Mouse (Mus musculus): ENCODE measurements around the gene Sacm1l. TPM values are rescaled to one million over a fixed set of nuclear protein-coding genes. Genes with fewer than 3 reads are reported as not detected.

Sacm1l gene
- polyA plus RNA-seq, 1 experiment, result 8.1 TPM

DNA sequence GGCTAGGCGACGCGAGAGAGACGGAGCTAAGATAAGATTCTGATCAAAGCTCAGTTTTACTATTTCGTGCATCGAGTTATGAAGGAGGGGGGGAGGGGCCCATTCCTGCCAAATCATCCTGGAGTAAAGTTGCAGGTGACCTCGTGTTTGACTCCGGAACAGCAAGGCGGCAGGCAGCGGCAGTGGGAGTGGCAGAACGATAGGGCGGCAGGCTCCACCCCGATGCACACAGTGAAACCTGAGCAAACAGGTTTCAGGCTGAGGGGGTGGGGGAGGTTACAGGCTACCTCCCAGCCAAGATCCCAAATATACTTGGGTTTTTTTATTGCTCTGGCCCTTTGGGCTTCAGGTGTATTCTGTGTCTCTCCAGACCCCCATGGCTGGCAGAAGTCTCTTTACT lies 32.9 kb upstream of the Sacm1l start:
- 93% methylated on average over 13 of the region's 13 CpGs for WGBS
- Histone ChIP-seq H3K4me1 (replicated peaks; ENCODE audit: control insufficient read depth, insufficient read depth, low read length) (peaks cover 12% of the 10 kb centered on the region), H3K27ac (ENCODE audit: control insufficient read depth, insufficient read depth, low read length) (no peak overlapping the region), H3K36me3 (ENCODE audit: control insufficient read depth, insufficient read depth, low read length) (0 out of 2 replicates have a peak, but pooled peaks cover 3% of the 10 kb centered on the region), H3K27me3 (ENCODE audit: control insufficient read depth, insufficient read depth, low read length) (no peaks in the 10 kb centered on the region), H3K4me3 (ENCODE audit: control insufficient read depth, insufficient read depth, low read length) (no peak overlapping the region)
- DNase-seq, result no peak
- TF ChIP-seq CTCF (IDR thresholded peaks at IDR 0.05; ENCODE audit: borderline replicate concordance, control insufficient read depth, extremely low read depth, insufficient read depth, low read length, poor library complexity) (no peak), POLR2A (IDR thresholded peaks at IDR 0.05; ENCODE audit: control insufficient read depth, extremely low read depth, insufficient read depth, low read length, poor library complexity) (no peak)

DNA sequence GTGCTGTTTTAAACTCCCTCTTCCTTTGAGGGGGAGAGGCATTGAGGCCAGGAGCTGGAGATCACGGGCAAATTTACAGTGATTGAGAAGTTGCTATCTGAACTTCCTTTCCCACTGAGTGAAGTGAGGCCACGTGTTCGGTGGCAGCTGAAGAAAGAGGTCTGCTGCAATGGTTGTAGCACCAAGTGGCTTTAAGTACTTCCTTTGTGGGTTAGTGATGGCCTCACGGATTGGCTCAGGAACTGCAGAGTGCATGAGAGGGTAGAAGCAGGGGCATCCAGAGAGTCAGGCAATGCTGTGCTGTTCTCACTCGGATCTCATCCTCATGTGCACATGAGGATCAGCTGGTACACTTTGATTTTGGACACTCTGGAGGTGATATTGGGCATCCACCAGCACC lies 31.7 kb upstream of the Sacm1l start:
- WGBS, result 6% methylated on average over 5 of the region's 5 CpGs

GRCm38 (mm10) chr9:123500480-123500879 lies 29.1 kb upstream of the Sacm1l start:
- no peak for DNase-seq
- H3K4me1 ChIP-seq (replicated peaks; ENCODE audit: control insufficient read depth, insufficient read depth, low read length), result peaks cover 6% of the 10 kb centered on the region
- peaks cover 18% of the 10 kb centered on the region for H3K36me3 ChIP-seq (ENCODE audit: control insufficient read depth, insufficient read depth, low read length)
- WGBS, result 89% methylated on average over 4 of the region's 4 CpGs
- H3K27me3 ChIP-seq (ENCODE audit: control insufficient read depth, insufficient read depth, low read length), result no peaks in the 10 kb centered on the region
- TF ChIP-seq CTCF (IDR thresholded peaks at IDR 0.05; ENCODE audit: borderline replicate concordance, control insufficient read depth, extremely low read depth, insufficient read depth, low read length, poor library complexity) (no peak), POLR2A (IDR thresholded peaks at IDR 0.05; ENCODE audit: control insufficient read depth, extremely low read depth, insufficient read depth, low read length, poor library complexity) (no peak)
- no peak overlapping the region for H3K4me3 ChIP-seq (ENCODE audit: control insufficient read depth, insufficient read depth, low read length)
- H3K27ac ChIP-seq (ENCODE audit: control insufficient read depth, insufficient read depth, low read length), result no peak overlapping the region

More for the DNA sequence above, 31.7 kb upstream of the Sacm1l start:
- no peak overlapping the region for H3K4me3 ChIP-seq (ENCODE audit: control insufficient read depth, insufficient read depth, low read length)
- H3K27me3 ChIP-seq (ENCODE audit: control insufficient read depth, insufficient read depth, low read length), result no peaks in the 10 kb centered on the region
- peak; percentile 24 for DNase-seq
- H3K36me3 ChIP-seq (ENCODE audit: control insufficient read depth, insufficient read depth, low read length), result peaks cover 10% of the 10 kb centered on the region
- H3K4me1 ChIP-seq (replicated peaks; ENCODE audit: control insufficient read depth, insufficient read depth, low read length), result peaks cover 6% of the 10 kb centered on the region
- no peak overlapping the region for H3K27ac ChIP-seq (ENCODE audit: control insufficient read depth, insufficient read depth, low read length)
- TF ChIP-seq POLR2A (IDR thresholded peaks at IDR 0.05; ENCODE audit: control insufficient read depth, extremely low read depth, insufficient read depth, low read length, poor library complexity), result no peak
- TF ChIP-seq CTCF (IDR thresholded peaks at IDR 0.05; ENCODE audit: borderline replicate concordance, control insufficient read depth, extremely low read depth, insufficient read depth, low read length, poor library complexity), result no peak

- no peak for TF ChIP-seq POLR2A (IDR thresholded peaks at IDR 0.05; ENCODE audit: control insufficient read depth, extremely low read depth, insufficient read depth, low read length, poor library complexity)
- TF ChIP-seq CTCF (IDR thresholded peaks at IDR 0.05; ENCODE audit: borderline replicate concordance, control insufficient read depth, extremely low read depth, insufficient read depth, low read length, poor library complexity), result no peak
- WGBS, result 89% methylated on average over 5 of the region's 5 CpGs
- H3K27ac ChIP-seq (ENCODE audit: control insufficient read depth, insufficient read depth, low read length), result no peak overlapping the region
- no peak for DNase-seq
- H3K36me3 ChIP-seq (ENCODE audit: control insufficient read depth, insufficient read depth, low read length), result peaks cover 18% of the 10 kb centered on the region
- no peaks in the 10 kb centered on the region for H3K4me1 ChIP-seq (replicated peaks; ENCODE audit: control insufficient read depth, insufficient read depth, low read length)
- no peak overlapping the region for H3K4me3 ChIP-seq (ENCODE audit: control insufficient read depth, insufficient read depth, low read length)
- no peaks in the 10 kb centered on the region for H3K27me3 ChIP-seq (ENCODE audit: control insufficient read depth, insufficient read depth, low read length)
These were observed 26.3 kb upstream of the Sacm1l start for GRCm38 (mm10) chr9:123503171-123503834.

DNA sequence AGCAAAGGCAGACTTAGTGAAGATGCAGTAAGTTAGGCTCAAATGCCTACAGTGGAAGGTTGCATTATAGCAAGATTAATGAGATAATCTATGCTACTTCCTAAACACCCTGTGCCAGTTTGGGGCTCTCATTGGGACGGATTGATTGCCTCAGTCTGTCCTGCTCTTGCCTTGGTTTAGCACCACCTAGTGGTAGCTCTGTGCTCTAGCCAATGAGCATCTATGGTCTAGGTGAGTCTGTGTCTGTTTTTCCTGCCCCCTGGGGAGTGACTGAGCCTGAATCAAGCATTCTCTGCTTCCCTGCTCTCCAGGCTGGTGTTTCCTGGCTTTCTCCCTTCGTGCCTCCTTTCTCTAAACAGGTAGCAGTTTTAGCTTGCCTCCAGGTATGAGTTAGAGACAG lies 25.2 kb upstream of the Sacm1l start:
- no peaks in the 10 kb centered on the region for H3K4me1 ChIP-seq (replicated peaks; ENCODE audit: control insufficient read depth, insufficient read depth, low read length)
- peak; percentile 64 for DNase-seq
- H3K27me3 ChIP-seq (ENCODE audit: control insufficient read depth, insufficient read depth, low read length), result no peaks in the 10 kb centered on the region
- no peak for TF ChIP-seq POLR2A (IDR thresholded peaks at IDR 0.05; ENCODE audit: control insufficient read depth, extremely low read depth, insufficient read depth, low read length, poor library complexity)
- no peak for TF ChIP-seq CTCF (IDR thresholded peaks at IDR 0.05; ENCODE audit: borderline replicate concordance, control insufficient read depth, extremely low read depth, insufficient read depth, low read length, poor library complexity)
- H3K36me3 ChIP-seq (ENCODE audit: control insufficient read depth, insufficient read depth, low read length), result peaks cover 18% of the 10 kb centered on the region
- no peak overlapping the region for H3K27ac ChIP-seq (ENCODE audit: control insufficient read depth, insufficient read depth, low read length)
- 27% methylated on average over 2 of the region's 2 CpGs for WGBS
- H3K4me3 ChIP-seq (ENCODE audit: control insufficient read depth, insufficient read depth, low read length), result no peak overlapping the region

DNA sequence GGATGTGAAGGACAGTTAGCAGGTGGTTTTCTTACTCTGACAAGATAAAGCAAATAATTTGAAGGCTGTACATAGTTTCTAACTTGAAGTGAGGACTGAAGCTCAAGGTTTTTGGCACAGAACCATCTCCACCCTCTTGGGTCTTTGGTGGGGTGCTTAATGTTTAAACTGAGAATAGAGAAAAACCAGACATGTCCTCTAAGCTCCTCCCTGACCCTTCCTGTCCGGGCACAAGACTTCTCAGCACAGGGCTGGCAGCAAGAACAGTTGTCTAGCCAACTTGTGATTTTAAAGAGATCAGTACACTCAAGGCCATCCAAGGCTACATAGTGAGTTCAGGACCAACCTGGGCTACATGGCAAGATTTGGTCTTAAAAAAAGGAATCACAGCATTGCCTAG lies 24.0 kb upstream of the Sacm1l start:
- H3K27me3 ChIP-seq (ENCODE audit: control insufficient read depth, insufficient read depth, low read length), result no peaks in the 10 kb centered on the region
- WGBS, result 88% methylated on average over 1 of the region's 1 CpGs
- DNase-seq, result no peak
- TF ChIP-seq POLR2A (IDR thresholded peaks at IDR 0.05; ENCODE audit: control insufficient read depth, extremely low read depth, insufficient read depth, low read length, poor library complexity), result no peak
- no peak for TF ChIP-seq CTCF (IDR thresholded peaks at IDR 0.05; ENCODE audit: borderline replicate concordance, control insufficient read depth, extremely low read depth, insufficient read depth, low read length, poor library complexity)
- no peak overlapping the region for H3K4me3 ChIP-seq (ENCODE audit: control insufficient read depth, insufficient read depth, low read length)
- H3K27ac ChIP-seq (ENCODE audit: control insufficient read depth, insufficient read depth, low read length), result no peak overlapping the region
- H3K4me1 ChIP-seq (replicated peaks; ENCODE audit: control insufficient read depth, insufficient read depth, low read length), result peaks cover 4% of the 10 kb centered on the region; the same call in 1 of the 2 replicates
- peaks cover 21% of the 10 kb centered on the region for H3K36me3 ChIP-seq (ENCODE audit: control insufficient read depth, insufficient read depth, low read length)
